Mouse (Mus musculus): ENCODE data around the gene Fhl5. TPM values are rescaled to one million over a fixed set of nuclear protein-coding genes. Genes with fewer than 3 reads are reported as not detected.
"Not testable (repeated sequence)": the region's sequence is repeated elsewhere in the genome, so short reads cannot be mapped to it uniquely, and the experiment has no call there.

Fhl5 gene
- not detected in 2 replicates for polyA plus RNA-seq (2015; fragmentation: Nextera tagmentation; extraction: Ambion mirVana)

DNA sequence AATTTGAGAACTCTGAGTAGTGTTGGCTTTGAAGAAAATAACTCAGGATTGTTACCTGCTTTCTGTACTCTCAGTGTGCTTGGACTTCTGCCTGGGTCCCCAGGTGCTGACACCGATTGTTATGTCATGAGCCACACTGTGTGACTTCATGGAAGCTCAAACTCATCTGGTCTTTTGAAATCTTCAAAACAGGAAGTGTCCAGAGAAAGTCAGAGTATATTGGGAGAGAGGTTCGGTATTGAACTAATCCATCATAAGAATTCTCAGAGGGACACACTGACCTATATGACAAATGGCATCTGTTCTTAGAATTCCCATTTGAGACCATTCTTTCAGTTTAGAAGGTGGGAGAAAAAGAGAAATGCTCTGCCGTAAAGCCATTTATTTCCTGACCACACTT, at the start of gene Fhl5:
Gene Fhl5 (minus strand): TSS at position 101 of the 400 bp plus-strand sequence.
- no peak within 1 kb of the TSS for H3K4me3 ChIP-seq (ENCODE audit: low read length)
- H3K27ac ChIP-seq (ENCODE audit: low read length), result no peak within 1 kb of the TSS
- 85% methylated on average over 3 of the region's 3 CpGs for WGBS
- H3K36me3 ChIP-seq (ENCODE audit: insufficient read depth, low read length), result no peaks in the 10 kb centered on the region
- no peak within 1 kb of the TSS for H3K9ac ChIP-seq (replicated peaks; ENCODE audit: low read length)
- no peak within 1 kb of the TSS for H3K4me2 ChIP-seq (replicated peaks; ENCODE audit: low read depth, low read length)
- H3K27me3 ChIP-seq (ENCODE audit: insufficient read depth, low read length), result no peaks in the 10 kb centered on the region
- no peaks in the 10 kb centered on the region for H3K4me1 ChIP-seq (ENCODE audit: insufficient read depth, low read length)
- ATAC-seq (ENCODE audit: low FRiP score, low TSS enrichment), result no peak
- H3K9me3 ChIP-seq (ENCODE audit: low read length), result no peaks in the 10 kb centered on the region

DNA sequence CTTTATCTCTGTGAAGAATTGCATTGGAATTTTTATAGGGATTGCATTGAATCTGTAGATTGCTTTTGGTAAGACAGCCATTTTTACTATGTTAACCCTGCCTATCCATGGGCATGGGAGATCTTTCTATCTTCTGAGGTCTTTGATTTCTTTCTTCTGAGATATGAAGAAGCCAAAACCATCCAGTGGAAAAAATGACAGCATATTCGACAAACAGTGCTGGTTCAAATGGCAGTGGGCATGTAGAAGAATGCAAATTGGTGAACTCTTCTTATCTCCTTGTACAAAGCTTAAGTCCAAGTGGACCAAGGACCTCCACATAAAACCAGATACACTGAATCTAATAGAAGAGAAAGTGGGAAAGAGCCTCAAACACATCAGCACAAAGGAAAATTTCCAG, 42.3 kb upstream of the Fhl5 start:
- H3K9me3 ChIP-seq (ENCODE audit: low read length); H3K4me3 ChIP-seq (ENCODE audit: low read length); H3K36me3 ChIP-seq (ENCODE audit: insufficient read depth, low read length); H3K4me2 ChIP-seq (replicated peaks; ENCODE audit: low read depth, low read length); H3K9ac ChIP-seq (replicated peaks; ENCODE audit: low read length); H3K27ac ChIP-seq (ENCODE audit: low read length); H3K27me3 ChIP-seq (ENCODE audit: insufficient read depth, low read length); H3K4me1 ChIP-seq (ENCODE audit: insufficient read depth, low read length); ATAC-seq (ENCODE audit: low FRiP score, low TSS enrichment): not testable (repeated sequence)
- WGBS, result 95% methylated on average over 1 of the region's 1 CpGs

DNA sequence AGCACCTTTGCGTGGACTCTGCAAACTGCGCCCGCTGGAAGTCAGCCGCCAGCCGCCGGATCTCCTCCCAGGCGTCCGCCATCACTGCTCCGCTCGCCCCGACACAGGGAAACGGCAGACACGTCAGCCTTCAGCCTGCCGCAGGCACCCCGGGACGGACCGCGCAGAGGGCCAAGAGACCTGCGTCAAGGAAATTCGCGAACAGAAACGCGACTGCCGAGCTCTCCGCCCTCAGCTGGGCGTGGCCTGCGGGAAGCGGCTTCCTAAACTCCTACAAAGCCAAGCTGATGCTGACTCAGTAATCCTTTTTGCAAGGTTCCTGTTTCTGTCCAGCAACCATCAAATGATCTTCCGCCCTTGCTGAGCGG, 39.0 kb upstream of the Fhl5 start, which contains the start of gene Ufl1:
Gene Ufl1 (minus strand): TSS at position 151 of the 368 bp plus-strand sequence.
- H3K4me2 ChIP-seq (replicated peaks; ENCODE audit: low read depth, low read length), result peak within 1 kb of the TSS; percentile 72
- H3K27me3 ChIP-seq (ENCODE audit: insufficient read depth, low read length), result no peaks in the 10 kb centered on the region
- H3K27ac ChIP-seq (ENCODE audit: low read length), result peak within 1 kb of the TSS; percentile 96
- no peaks in the 10 kb centered on the region for H3K9me3 ChIP-seq (ENCODE audit: low read length)
- H3K4me3 ChIP-seq (ENCODE audit: low read length), result peak within 1 kb of the TSS; percentile 80
- ATAC-seq (ENCODE audit: low FRiP score, low TSS enrichment), result peak; percentile 99
- H3K36me3 ChIP-seq (ENCODE audit: insufficient read depth, low read length), result peaks cover 19% of the 10 kb centered on the region
- peak within 1 kb of the TSS; percentile 91 for H3K9ac ChIP-seq (replicated peaks; ENCODE audit: low read length)
- WGBS, result under 1% methylated on average over 30 of the region's 30 CpGs
- H3K4me1 ChIP-seq (ENCODE audit: insufficient read depth, low read length), result peaks cover 4% of the 10 kb centered on the region; the same call in 1 of the 2 replicates

DNA sequence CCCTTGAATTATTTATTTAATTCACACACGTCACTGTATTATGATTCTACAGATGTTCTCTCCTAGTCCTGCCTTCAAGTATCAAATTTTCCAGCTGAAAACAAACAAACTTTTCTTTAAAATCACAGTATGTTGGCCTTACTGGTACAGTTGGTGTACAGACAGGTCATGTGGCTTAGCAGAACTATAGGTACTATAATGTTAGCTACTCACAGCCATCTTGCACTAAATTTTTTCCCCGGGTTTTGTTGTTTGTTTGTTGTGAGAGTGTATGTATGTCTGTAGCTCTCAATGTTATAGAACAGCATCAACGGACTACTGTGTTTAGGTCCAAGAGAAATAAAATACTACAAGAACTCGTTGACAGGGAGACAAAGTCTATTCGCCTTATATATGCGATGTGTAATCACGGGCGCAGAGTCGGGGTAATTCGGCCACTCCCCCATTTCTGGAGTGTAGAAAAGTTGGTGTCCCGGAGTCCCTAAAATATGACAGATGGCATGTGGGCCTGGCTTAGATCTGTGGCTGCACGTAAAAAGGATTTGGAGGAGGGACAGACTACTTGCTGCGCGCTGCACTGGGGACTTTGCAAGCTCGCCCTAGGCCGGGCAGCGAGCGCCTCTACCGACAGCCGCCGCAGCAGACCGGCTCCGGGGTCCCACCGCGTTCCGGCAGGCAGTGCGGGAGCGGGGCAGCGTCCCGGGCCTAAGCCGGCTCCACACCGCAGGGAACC, 38.4 kb upstream of the Fhl5 start:
- Histone ChIP-seq H3K9me3 (ENCODE audit: low read length) (no peaks in the 10 kb centered on the region), H3K36me3 (ENCODE audit: insufficient read depth, low read length) (peaks cover 19% of the 10 kb centered on the region), H3K9ac (replicated peaks; ENCODE audit: low read length) (peak overlapping the region; percentile 91), H3K27me3 (ENCODE audit: insufficient read depth, low read length) (no peaks in the 10 kb centered on the region), H3K27ac (ENCODE audit: low read length) (peak overlapping the region; percentile 96), H3K4me2 (replicated peaks; ENCODE audit: low read depth, low read length) (peak overlapping the region; percentile 72), H3K4me1 (ENCODE audit: insufficient read depth, low read length) (peaks cover 4% of the 10 kb centered on the region; the same call in 1 of the 2 replicates), H3K4me3 (ENCODE audit: low read length) (peak overlapping the region; percentile 80)
- ATAC-seq (ENCODE audit: low FRiP score, low TSS enrichment), result peak; percentile 96
- WGBS, result under 1% methylated on average over 32 of the region's 32 CpGs

DNA sequence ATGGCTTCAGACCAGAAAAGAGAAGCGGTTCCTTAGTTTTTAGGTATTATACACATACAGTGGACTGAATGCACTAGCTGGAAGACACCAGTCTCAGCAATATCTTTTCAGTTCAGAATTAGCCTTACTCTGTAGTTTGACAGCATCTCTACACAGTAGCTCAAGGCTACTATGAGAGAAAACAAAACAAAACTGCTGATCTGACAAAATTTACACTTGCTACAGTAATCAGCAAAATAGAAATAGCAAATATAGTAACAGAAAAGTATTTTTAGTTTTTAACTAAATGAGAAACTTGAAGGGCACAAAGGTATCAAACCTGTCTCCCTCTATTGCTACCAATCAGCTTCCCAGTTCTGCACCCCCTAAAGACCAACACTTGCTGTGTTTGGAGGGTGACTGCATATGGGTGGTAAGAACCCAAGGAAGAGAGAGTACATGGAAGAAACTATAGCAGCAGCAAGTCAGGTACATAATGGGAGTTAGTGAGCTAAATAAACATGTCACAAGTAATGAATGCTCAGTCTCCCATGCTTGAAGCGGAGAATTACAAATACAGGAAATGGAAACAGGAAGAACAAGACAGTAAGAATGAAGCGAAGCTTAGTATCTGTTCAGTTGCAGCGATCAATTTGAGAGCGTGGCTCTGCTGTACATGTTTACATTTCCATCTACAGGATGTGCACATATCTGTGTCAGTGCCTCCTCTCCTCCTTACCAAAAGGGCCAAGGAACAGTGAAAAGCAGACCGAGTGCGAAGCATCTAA, 30.4 kb upstream of the Fhl5 start:
- no peak for ATAC-seq (ENCODE audit: low FRiP score, low TSS enrichment)
- peaks cover 49% of the 10 kb centered on the region for H3K36me3 ChIP-seq (ENCODE audit: insufficient read depth, low read length)
- H3K4me2 ChIP-seq (replicated peaks; ENCODE audit: low read depth, low read length), result no peak overlapping the region
- no peaks in the 10 kb centered on the region for H3K27me3 ChIP-seq (ENCODE audit: insufficient read depth, low read length)
- 79% methylated on average over 7 of the region's 7 CpGs for WGBS
- H3K27ac ChIP-seq (ENCODE audit: low read length), result no peak overlapping the region
- no peak overlapping the region for H3K9ac ChIP-seq (replicated peaks; ENCODE audit: low read length)
- H3K9me3 ChIP-seq (ENCODE audit: low read length), result no peaks in the 10 kb centered on the region
- no peaks in the 10 kb centered on the region for H3K4me1 ChIP-seq (ENCODE audit: insufficient read depth, low read length)
- H3K4me3 ChIP-seq (ENCODE audit: low read length), result no peak overlapping the region

DNA sequence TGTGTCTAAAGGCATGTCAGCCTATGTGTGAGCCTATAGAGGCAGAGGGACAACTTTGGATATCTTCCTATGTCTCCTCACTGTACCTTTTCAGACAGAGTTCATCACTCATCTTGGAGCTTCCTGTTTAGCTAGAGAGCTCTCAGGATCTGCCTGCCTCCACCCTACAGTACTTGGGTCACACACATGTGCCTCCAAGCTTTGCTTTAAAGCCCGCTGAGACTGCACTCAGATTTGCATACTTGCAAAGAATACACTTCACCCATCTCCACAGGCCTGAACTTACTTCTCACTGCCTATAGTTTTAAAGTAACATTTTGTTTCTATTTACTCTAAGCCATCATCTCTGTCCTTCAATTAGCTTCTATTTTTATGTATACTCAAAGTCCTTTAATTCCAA, 29.2 kb upstream of the Fhl5 start:
- no peak overlapping the region for H3K4me3 ChIP-seq (ENCODE audit: low read length)
- H3K36me3 ChIP-seq (ENCODE audit: insufficient read depth, low read length), result peaks cover 51% of the 10 kb centered on the region
- no peak overlapping the region for H3K9ac ChIP-seq (replicated peaks; ENCODE audit: low read length)
- no peaks in the 10 kb centered on the region for H3K9me3 ChIP-seq (ENCODE audit: low read length)
- H3K27me3 ChIP-seq (ENCODE audit: insufficient read depth, low read length), result no peaks in the 10 kb centered on the region
- no peaks in the 10 kb centered on the region for H3K4me1 ChIP-seq (ENCODE audit: insufficient read depth, low read length)
- no peak overlapping the region for H3K4me2 ChIP-seq (replicated peaks; ENCODE audit: low read depth, low read length)
- WGBS, result 93% methylated on average over 1 of the region's 1 CpGs
- ATAC-seq (ENCODE audit: low FRiP score, low TSS enrichment), result no peak
- no peak overlapping the region for H3K27ac ChIP-seq (ENCODE audit: low read length)

DNA sequence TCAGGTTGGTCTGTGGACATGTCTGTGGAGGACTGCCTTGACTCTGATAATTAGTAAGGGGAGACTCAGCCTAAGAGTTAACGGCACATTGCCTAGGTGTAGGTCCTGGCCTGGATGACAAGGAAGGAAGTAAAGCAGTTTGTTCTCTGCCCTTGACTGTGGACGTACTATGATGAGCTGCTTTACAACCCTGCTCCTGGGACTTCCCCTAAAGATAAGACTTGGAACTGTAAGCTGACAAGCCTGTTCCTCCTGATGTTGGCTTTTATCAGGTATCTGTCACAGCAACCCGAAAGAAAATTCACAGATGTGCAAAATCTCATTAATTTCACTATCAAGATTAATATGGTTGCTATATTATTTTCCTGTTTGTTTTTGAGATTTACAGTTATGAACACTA, 24.5 kb upstream of the Fhl5 start:
- ATAC-seq (ENCODE audit: low FRiP score, low TSS enrichment), result no peak
- 89% methylated on average over 3 of the region's 3 CpGs for WGBS
- Histone ChIP-seq H3K27ac (ENCODE audit: low read length) (no peak overlapping the region), H3K4me1 (ENCODE audit: insufficient read depth, low read length) (no peaks in the 10 kb centered on the region), H3K9ac (replicated peaks; ENCODE audit: low read length) (no peak overlapping the region), H3K9me3 (ENCODE audit: low read length) (peaks cover 2% of the 10 kb centered on the region; the same call in 1 of the 2 replicates), H3K4me2 (replicated peaks; ENCODE audit: low read depth, low read length) (no peak overlapping the region), H3K27me3 (ENCODE audit: insufficient read depth, low read length) (no peaks in the 10 kb centered on the region), H3K36me3 (ENCODE audit: insufficient read depth, low read length) (peaks cover 54% of the 10 kb centered on the region), H3K4me3 (ENCODE audit: low read length) (no peak overlapping the region)

DNA sequence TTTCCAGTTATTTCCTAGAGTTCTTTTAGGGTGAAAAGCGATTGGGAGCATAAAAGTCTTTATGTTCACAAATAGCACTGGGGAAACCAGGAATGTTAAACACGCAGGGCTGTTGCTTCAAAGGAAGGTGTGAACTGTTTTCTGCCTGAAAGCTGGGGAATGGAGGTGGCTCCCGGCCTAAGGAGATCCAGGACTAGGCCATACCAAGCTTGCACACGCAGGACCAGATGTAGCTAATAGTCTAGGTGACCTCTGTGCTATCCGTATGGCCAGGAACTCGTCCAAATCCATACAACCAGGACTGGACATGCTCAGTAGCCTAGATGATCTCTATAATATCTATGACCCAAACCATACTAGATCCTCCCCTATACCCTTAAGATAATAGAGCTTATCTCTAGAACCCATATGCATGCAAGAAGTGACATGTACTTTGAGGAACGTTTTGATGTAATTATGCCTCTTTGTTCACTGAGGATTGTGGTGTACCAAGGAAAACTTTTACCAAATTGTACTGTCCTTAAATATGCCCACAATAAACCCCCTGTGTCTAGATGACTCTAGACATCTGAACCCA, 15.2 kb upstream of the Fhl5 start:
- Histone ChIP-seq H3K27me3 (ENCODE audit: insufficient read depth, low read length) (no peaks in the 10 kb centered on the region), H3K4me3 (ENCODE audit: low read length) (no peak overlapping the region), H3K4me2 (replicated peaks; ENCODE audit: low read depth, low read length) (no peak overlapping the region), H3K9me3 (ENCODE audit: low read length) (no peaks in the 10 kb centered on the region), H3K9ac (replicated peaks; ENCODE audit: low read length) (no peak overlapping the region), H3K4me1 (ENCODE audit: insufficient read depth, low read length) (no peaks in the 10 kb centered on the region), H3K27ac (ENCODE audit: low read length) (no peak overlapping the region), H3K36me3 (ENCODE audit: insufficient read depth, low read length) (peaks cover 39% of the 10 kb centered on the region)
- 91% methylated on average over 7 of the region's 7 CpGs for WGBS
- ATAC-seq (ENCODE audit: low FRiP score, low TSS enrichment), result no peak

DNA sequence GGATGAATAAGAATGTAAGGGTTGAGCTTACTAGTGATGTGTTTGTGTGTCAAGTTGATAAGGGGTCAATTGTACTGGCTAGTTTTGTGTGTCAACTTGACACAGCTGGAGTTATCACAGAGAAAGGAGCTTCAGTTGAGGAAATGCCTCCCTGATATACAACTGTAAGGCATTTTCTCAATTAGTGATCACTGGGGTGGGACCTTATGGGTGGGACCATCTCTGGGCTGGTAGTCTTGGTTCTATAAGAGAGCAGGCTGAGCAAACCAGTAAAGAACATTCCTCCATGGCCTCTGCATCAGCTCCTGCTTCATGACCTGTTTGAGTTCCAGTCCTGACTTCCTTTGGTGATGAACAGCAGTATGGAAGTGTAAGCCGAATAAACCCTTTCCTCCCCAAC, 7.0 kb downstream of the Fhl5 start:
- not testable (repeated sequence) for ATAC-seq (ENCODE audit: low FRiP score, low TSS enrichment); H3K4me3 ChIP-seq (ENCODE audit: low read length)
- WGBS, result 78% methylated on average over 1 of the region's 1 CpGs

DNA sequence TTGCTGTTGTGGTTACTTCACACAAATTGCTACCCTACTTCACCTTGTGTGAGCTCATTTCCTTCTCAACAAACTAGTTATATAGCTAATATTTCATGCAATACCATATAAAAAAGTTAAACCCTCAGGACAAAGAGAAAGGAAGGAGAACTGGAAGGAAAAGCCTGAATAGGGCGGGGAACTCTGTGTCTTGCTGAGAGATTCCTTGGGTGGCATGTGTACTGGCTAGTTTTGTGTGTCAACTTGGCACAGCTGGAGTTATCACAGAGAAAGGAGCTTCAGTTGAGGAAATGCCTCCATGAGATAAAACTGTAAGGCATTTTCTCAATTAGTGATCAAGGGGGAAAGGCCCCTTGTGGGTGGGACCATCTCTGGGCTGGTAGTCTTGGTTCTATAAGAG, 8.9 kb downstream of the Fhl5 start:
- H3K9ac ChIP-seq (replicated peaks; ENCODE audit: low read length); H3K4me1 ChIP-seq (ENCODE audit: insufficient read depth, low read length); H3K4me3 ChIP-seq (ENCODE audit: low read length); H3K27ac ChIP-seq (ENCODE audit: low read length); H3K27me3 ChIP-seq (ENCODE audit: insufficient read depth, low read length); H3K36me3 ChIP-seq (ENCODE audit: insufficient read depth, low read length); H3K9me3 ChIP-seq (ENCODE audit: low read length); ATAC-seq (ENCODE audit: low FRiP score, low TSS enrichment); H3K4me2 ChIP-seq (replicated peaks; ENCODE audit: low read depth, low read length): not testable (repeated sequence)
- 88% methylated on average over 1 of the region's 1 CpGs for WGBS

More for the DNA sequence above, 7.0 kb downstream of the Fhl5 start:
- not testable (repeated sequence) for H3K27ac ChIP-seq (ENCODE audit: low read length); H3K4me2 ChIP-seq (replicated peaks; ENCODE audit: low read depth, low read length); H3K27me3 ChIP-seq (ENCODE audit: insufficient read depth, low read length); H3K4me1 ChIP-seq (ENCODE audit: insufficient read depth, low read length); H3K9ac ChIP-seq (replicated peaks; ENCODE audit: low read length); H3K36me3 ChIP-seq (ENCODE audit: insufficient read depth, low read length); H3K9me3 ChIP-seq (ENCODE audit: low read length)

All from kidney, embryonic 16.5 days (tissue).